Mouse (Mus musculus) E14TG2a.4 (cell line): ENCODE data around the gene Babam2.

ENCODE experiments used
- H3K27me3 ChIP-seq: 2 replicates; pipeline ENCODE4 v1.6.1; 2014; ENCODE audit warnings: low read length, control low read depth; ENCODE audit not compliant: insufficient read depth
- H3K36me3 ChIP-seq: 2 replicates; pipeline ENCODE4 v1.6.1; 2014; ENCODE audit warnings: low read length, control low read depth; ENCODE audit not compliant: insufficient read depth
- H3K4me1 ChIP-seq: replicated peaks from 2 replicates; pipeline ENCODE4 v1.6.1; 2014; ENCODE audit warnings: low read depth, low read length, control low read depth
- H3K4me3 ChIP-seq: replicated peaks from 2 replicates; pipeline ENCODE4 v1.5.1; 2014; ENCODE audit warnings: mild to moderate bottlenecking, low read length
- H3K9me3 ChIP-seq: 2 replicates; pipeline ENCODE4 v1.6.1; 2014; ENCODE audit warnings: low read length, control low read depth
- CTCF ChIP-seq: conservative IDR thresholded peaks from 2 replicates; pipeline ENCODE4 v1.5.1; 2014; ENCODE audit warnings: low read length
- NANOG ChIP-seq: IDR thresholded peaks from 2 replicates; pipeline ENCODE4 v1.6.1; 2014; ENCODE audit warnings: borderline replicate concordance, low read length, mixed read lengths
- POU5F1 ChIP-seq: IDR thresholded peaks from 2 replicates; pipeline ENCODE4 v1.6.1; 2014; ENCODE audit warnings: low read length, borderline replicate concordance

Gene Babam2

GRCm38 (mm10) chr5:31727456-31727855, 30.0 kb downstream of the Babam2 start:
- H3K4me1 ChIP-seq = no peaks in the 10 kb centered on the region
- TF ChIP-seq CTCF (no peak), POU5F1 (no peak), NANOG (no peak)
- no peaks in the 10 kb centered on the region for H3K27me3 ChIP-seq
- no peak overlapping the region for H3K4me3 ChIP-seq
- H3K36me3 ChIP-seq = 0 out of 2 replicates have a peak, but pooled peaks cover 11% of the 10 kb centered on the region
- 0 out of 2 replicates have a peak, but pooled peaks cover 3% of the 10 kb centered on the region for H3K9me3 ChIP-seq

GRCm38 (mm10) chr5:31732644-31733338, 35.3 kb downstream of the Babam2 start:
- peaks cover 15% of the 10 kb centered on the region for H3K9me3 ChIP-seq
- no peaks in the 10 kb centered on the region for H3K27me3 ChIP-seq
- no peaks in the 10 kb centered on the region for H3K4me1 ChIP-seq
- TF ChIP-seq NANOG (no peak), POU5F1 (no peak), CTCF (no peak)
- no peak overlapping the region for H3K4me3 ChIP-seq
- H3K36me3 ChIP-seq = peaks cover 19% of the 10 kb centered on the region

GRCm38 (mm10) chr5:31741931-31742330, 44.4 kb downstream of the Babam2 start:
- H3K4me1 ChIP-seq = no peaks in the 10 kb centered on the region

GRCm38 (mm10) chr5:31742521-31743031, 45.1 kb downstream of the Babam2 start:
- TF ChIP-seq POU5F1 (no peak), NANOG (no peak), CTCF (no peak)
- Histone ChIP-seq H3K4me3 (no peak overlapping the region), H3K9me3 (no peaks in the 10 kb centered on the region), H3K27me3 (no peaks in the 10 kb centered on the region), H3K36me3 (no peaks in the 10 kb centered on the region), H3K4me1 (no peaks in the 10 kb centered on the region)

More at GRCm38 (mm10) chr5:31741931-31742330, 44.4 kb downstream of the Babam2 start:
- Histone ChIP-seq H3K9me3 (no peaks in the 10 kb centered on the region), H3K4me3 (no peak overlapping the region), H3K36me3 (no peaks in the 10 kb centered on the region), H3K27me3 (no peaks in the 10 kb centered on the region)
- no peak for TF ChIP-seq CTCF
- TF ChIP-seq POU5F1 = no peak
- no peak for TF ChIP-seq NANOG

- Histone ChIP-seq H3K4me1 (no peaks in the 10 kb centered on the region), H3K9me3 (0 out of 2 replicates have a peak, but pooled peaks cover 3% of the 10 kb centered on the region), H3K36me3 (no peaks in the 10 kb centered on the region), H3K4me3 (no peak overlapping the region), H3K27me3 (no peaks in the 10 kb centered on the region)
- TF ChIP-seq CTCF (no peak), POU5F1 (no peak), NANOG (no peak)
These were observed 51.9 kb downstream of the Babam2 start for GRCm38 (mm10) chr5:31749401-31749800.

GRCm38 (mm10) chr5:31750231-31750925, 52.9 kb downstream of the Babam2 start:
- peaks cover 5% of the 10 kb centered on the region for H3K36me3 ChIP-seq
- H3K27me3 ChIP-seq = no peaks in the 10 kb centered on the region
- peaks cover 12% of the 10 kb centered on the region for H3K9me3 ChIP-seq
- TF ChIP-seq NANOG (no peak), CTCF (no peak), POU5F1 (no peak)
- no peaks in the 10 kb centered on the region for H3K4me1 ChIP-seq
- H3K4me3 ChIP-seq = no peak overlapping the region

GRCm38 (mm10) chr5:31750955-31751354, 53.5 kb downstream of the Babam2 start:
- Histone ChIP-seq H3K27me3 (no peaks in the 10 kb centered on the region), H3K4me3 (no peak overlapping the region), H3K9me3 (peaks cover 16% of the 10 kb centered on the region), H3K36me3 (peaks cover 5% of the 10 kb centered on the region), H3K4me1 (no peaks in the 10 kb centered on the region)
- no peak for TF ChIP-seq NANOG
- TF ChIP-seq CTCF = no peak
- TF ChIP-seq POU5F1 = no peak

GRCm38 (mm10) chr5:31754634-31755033, 57.1 kb downstream of the Babam2 start:
- Histone ChIP-seq H3K36me3 (peaks cover 5% of the 10 kb centered on the region), H3K4me1 (no peaks in the 10 kb centered on the region), H3K27me3 (no peaks in the 10 kb centered on the region), H3K9me3 (peaks cover 26% of the 10 kb centered on the region), H3K4me3 (no peak overlapping the region)
- TF ChIP-seq CTCF = no peak
- TF ChIP-seq POU5F1 = no peak
- TF ChIP-seq NANOG = no peak
